Mouse (Mus musculus) heart, postnatal 0 days (tissue): Measurements from ENCODE around the gene Qars.

Experiments used
- CTCF ChIP-seq: IDR thresholded peaks from 2 replicates; pipeline ENCODE4 v1.5.1; 2016; ENCODE audit warnings: antibody characterized with exemption, control low read depth, low read depth
- EP300 ChIP-seq: IDR thresholded peaks from 2 replicates; pipeline ENCODE4 v1.6.1; 2016; ENCODE audit warnings: antibody characterized with exemption, low read depth

- TF ChIP-seq CTCF (no peak), EP300 (no peak)
Observed at GRCm38 (mm10) chr9:108523341-108523740, 15.8 kb downstream of the Qars start.
